ENCODE assay signal across 10 mouse cellular contexts in the genomic region with DNA sequence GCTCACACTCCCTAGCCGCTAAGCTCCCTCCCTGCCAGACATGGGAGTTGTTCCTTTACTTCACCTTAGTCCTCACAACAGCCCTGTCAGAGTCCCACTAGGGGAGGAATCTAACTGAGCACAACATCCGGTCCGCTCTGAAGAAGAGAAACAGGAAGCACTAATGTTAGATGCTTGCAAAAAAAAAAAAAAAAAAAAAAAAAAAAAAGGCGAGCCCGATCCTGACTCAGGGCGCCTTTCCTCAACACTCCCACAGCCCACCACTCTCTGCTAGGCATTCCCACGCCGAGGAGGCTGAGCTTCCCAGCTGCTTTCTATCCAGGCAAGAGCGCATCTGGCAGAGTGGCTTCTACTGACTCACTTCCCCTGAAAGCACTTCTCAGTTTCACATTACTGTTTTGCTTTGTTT.
DNase-seq lines count a peak whose midpoint lies in the region; ATAC-seq lines count a peak whose summit lies in the region.
"Had no signal": no experiment of that assay in that cellular context is flagged by ENCODE, and none has a peak within 500 bp of the region (broad histone marks: within the 10 kb centered on the region; RNA-seq: fewer than 3 reads in every experiment).

No protein-coding gene starts in this region.

- peak; percentile 75 for ATAC-seq in CD4-positive, CD25-positive, alpha-beta regulatory T cell, adult 4 months
- peak; percentile 56 for ATAC-seq in lung, embryonic 16.5 days (ENCODE audit: low read depth)
- ATAC-seq in midbrain, embryonic 13.5 days, result no peak
- ATAC-seq in hindbrain, embryonic 16.5 days, result no peak

- H3K4me3 ChIP-seq in lung, embryonic 16.5 days (ENCODE audit: low read length), result no peak overlapping the region
- H3K4me3 ChIP-seq in midbrain, embryonic 13.5 days (replicated peaks), result no peak overlapping the region
- no peak overlapping the region for H3K4me3 ChIP-seq in hindbrain, embryonic 16.5 days (ENCODE audit: low read length)
- H3K4me3 ChIP-seq: embryonic facial prominence, embryonic 13.5 days; neural tube, embryonic 13.5 days had no signal

- no peak overlapping the region for H3K4me2 ChIP-seq in lung, embryonic 16.5 days (ENCODE audit: low read depth, low read length)
- no peak overlapping the region for H3K4me2 ChIP-seq in midbrain, embryonic 13.5 days (replicated peaks)
- H3K4me2 ChIP-seq in hindbrain, embryonic 16.5 days (ENCODE audit: low read length), result no peak overlapping the region
- H3K4me2 ChIP-seq: embryonic facial prominence, embryonic 13.5 days; neural tube, embryonic 13.5 days had no signal

- peak; percentile 33 for DNase-seq in 3T3-L1 (ENCODE audit: low read depth, low spot score)
- DNase-seq in heart, postnatal 14 days, result peak; percentile 45 to 47
- peak; percentile 62 to 68 for DNase-seq in thymus, postnatal 10 days (ENCODE audit: low spot score in 2 of 2)
- DNase-seq in c-Kit-positive CD71-positive TER-119-positive erythroid progenitor cells, embryonic 14.5 days (ENCODE audit: low spot score), result no peak

- WGBS in lung, embryonic 16.5 days, result 57% methylated on average over 7 of the region's 9 CpGs
- 82% methylated on average over 9 of the region's 9 CpGs for WGBS in midbrain, embryonic 13.5 days
- whole genome bisulfite sequencing in hindbrain, embryonic 16.5 days, result 74% methylated on average over 8 of the region's 9 CpGs

- no peak overlapping the region for H3K27ac ChIP-seq in lung, embryonic 16.5 days (ENCODE audit: low read length)
- H3K27ac ChIP-seq in midbrain, embryonic 13.5 days, result no peak overlapping the region
- no peak overlapping the region for H3K27ac ChIP-seq in hindbrain, embryonic 16.5 days (ENCODE audit: low read depth, low read length)
- H3K27ac ChIP-seq: embryonic facial prominence, embryonic 13.5 days; neural tube, embryonic 13.5 days had no signal

- H3K36me3 ChIP-seq in lung, embryonic 16.5 days (ENCODE audit: control insufficient read depth, insufficient read depth, low read length), result peaks cover 10% of the 10 kb centered on the region
- H3K36me3 ChIP-seq in midbrain, embryonic 13.5 days, result peaks cover 16% of the 10 kb centered on the region
- H3K36me3 ChIP-seq in hindbrain, embryonic 16.5 days (ENCODE audit: control insufficient read depth, insufficient read depth, low read length), result peaks cover 5% of the 10 kb centered on the region

- no peaks in the 10 kb centered on the region for H3K4me1 ChIP-seq in lung, embryonic 16.5 days (replicated peaks; ENCODE audit: control insufficient read depth, insufficient read depth, low read length)
- no peaks in the 10 kb centered on the region for H3K4me1 ChIP-seq in midbrain, embryonic 13.5 days (replicated peaks)
- H3K4me1 ChIP-seq in hindbrain, embryonic 16.5 days (ENCODE audit: control insufficient read depth, insufficient read depth, low read depth, low read length), result no peaks in the 10 kb centered on the region
- H3K4me1 ChIP-seq: embryonic facial prominence, embryonic 13.5 days; neural tube, embryonic 13.5 days had no signal

- H3K9me3 ChIP-seq in lung, embryonic 16.5 days (ENCODE audit: control insufficient read depth, low read length), result no peaks in the 10 kb centered on the region
- no peaks in the 10 kb centered on the region for H3K9me3 ChIP-seq in midbrain, embryonic 13.5 days
- no peaks in the 10 kb centered on the region for H3K9me3 ChIP-seq in hindbrain, embryonic 16.5 days (ENCODE audit: control insufficient read depth, low read length)
- H3K9me3 ChIP-seq: embryonic facial prominence, embryonic 13.5 days; neural tube, embryonic 13.5 days had no signal

- intact Hi-C loops in heart, postnatal 14 days (cut with DNase I), result loop anchor here (5.0 kb wide), 2 partner anchors 85 to 175 kb away; a partner anchor contains a TSS

- no peak overlapping the region for H3K9ac ChIP-seq in lung, embryonic 16.5 days (ENCODE audit: low read length)
- H3K9ac ChIP-seq in midbrain, embryonic 13.5 days (replicated peaks), result no peak overlapping the region
- no peak overlapping the region for H3K9ac ChIP-seq in hindbrain, embryonic 16.5 days (ENCODE audit: low read depth, low read length)
- H3K9ac ChIP-seq: embryonic facial prominence, embryonic 13.5 days; neural tube, embryonic 13.5 days had no signal

- no peaks in the 10 kb centered on the region for H3K27me3 ChIP-seq in lung, embryonic 16.5 days (ENCODE audit: control insufficient read depth, insufficient read depth, low read depth, low read length)
- H3K27me3 ChIP-seq in midbrain, embryonic 13.5 days, result no peaks in the 10 kb centered on the region
- no peaks in the 10 kb centered on the region for H3K27me3 ChIP-seq in hindbrain, embryonic 16.5 days (replicated peaks; ENCODE audit: control insufficient read depth, insufficient read depth, low read length)
- H3K27me3 ChIP-seq: embryonic facial prominence, embryonic 13.5 days; neural tube, embryonic 13.5 days had no signal

Comparison
In these comparisons a context has a peak if more than half of its experiments do, and no peak if none do; other contexts are left out.
1. ATAC-seq: peak in CD4-positive, CD25-positive, alpha-beta regulatory T cell, adult 4 months (single experiment) and lung, embryonic 16.5 days (single experiment); none in midbrain, embryonic 13.5 days (single experiment) and hindbrain, embryonic 16.5 days (single experiment).